Mouse (Mus musculus) G1E (cell line): ENCODE measurements around the gene Degs1.

Experiments
- CTCF ChIP-seq: IDR thresholded peaks from 2 replicates; pipeline ENCODE4 v1.5.1; 2012; ENCODE audit warnings: low read depth, low read length, inconsistent platforms, mixed read lengths
- GATA1 ChIP-seq: IDR thresholded peaks from 2 replicates; pipeline ENCODE4 v1.6.1; 2012; ENCODE audit warnings: borderline replicate concordance, low read length, inconsistent platforms, mixed read lengths
- POLR2AphosphoS5 ChIP-seq: IDR thresholded peaks from 2 replicates; pipeline ENCODE4 v1.6.1; 2012; ENCODE audit warnings: low read depth, low read length, inconsistent platforms; ENCODE audit not compliant: insufficient replicate concordance
- TAL1 ChIP-seq: conservative IDR thresholded peaks from 2 replicates; pipeline ENCODE4 v1.6.1; 2012; ENCODE audit warnings: low read depth, low read length, inconsistent platforms, mixed read lengths

- TF ChIP-seq CTCF, result no peak
- TF ChIP-seq POLR2AphosphoS5, result no peak
- TF ChIP-seq GATA1, result no peak
- no peak for TF ChIP-seq TAL1
Observed at GRCm38 (mm10) chr1:182296816-182297215, 14.2 kb upstream of the Degs1 start.
